Mouse (Mus musculus) ovary, postnatal 36 days (tissue): ENCODE results near the gene Lrrk2.

Source experiments
- DNase-seq: peaks from one replicate; pipeline ENCODE4 v3.0.0; 2022; ENCODE audit warnings: low spot score, mixed read lengths

The Lrrk2 gene

GRCm38 (mm10) chr15:91672645-91673568, at the start of gene Lrrk2:
TSS of gene Lrrk2 (plus strand) at chr15:91673175.
- DNase-seq: peak; percentile 87

GRCm38 (mm10) chr15:91624475-91624874, 48.5 kb upstream of the Lrrk2 start:
- no peak for DNase-seq

GRCm38 (mm10) chr15:91629137-91629536, 43.8 kb upstream of the Lrrk2 start:
- no peak for DNase-seq

- no peak for DNase-seq
These were observed 40.5 kb upstream of the Lrrk2 start for GRCm38 (mm10) chr15:91632473-91632872.

- DNase-seq: no peak
These were observed 39.9 kb upstream of the Lrrk2 start for GRCm38 (mm10) chr15:91633051-91633450.

GRCm38 (mm10) chr15:91633806-91634205, 39.2 kb upstream of the Lrrk2 start:
- no peak for DNase-seq

- no peak for DNase-seq
These were observed 38.7 kb upstream of the Lrrk2 start for GRCm38 (mm10) chr15:91634236-91634635.

- DNase-seq: no peak
These were observed 31.3 kb upstream of the Lrrk2 start for GRCm38 (mm10) chr15:91641631-91642030.

GRCm38 (mm10) chr15:91642682-91643306, 30.2 kb upstream of the Lrrk2 start:
- DNase-seq: no peak

GRCm38 (mm10) chr15:91643632-91644348, 29.2 kb upstream of the Lrrk2 start:
- no peak for DNase-seq

- DNase-seq: no peak
These were observed 22.7 kb upstream of the Lrrk2 start for GRCm38 (mm10) chr15:91650270-91650669.

GRCm38 (mm10) chr15:91651493-91651892, 21.5 kb upstream of the Lrrk2 start:
- no peak for DNase-seq

GRCm38 (mm10) chr15:91658227-91658626, 14.7 kb upstream of the Lrrk2 start:
- no peak for DNase-seq

GRCm38 (mm10) chr15:91660277-91661078, 12.5 kb upstream of the Lrrk2 start:
- no peak for DNase-seq

GRCm38 (mm10) chr15:91661079-91661369, 12.0 kb upstream of the Lrrk2 start:
- DNase-seq: no peak

- DNase-seq: no peak
These were observed 8.3 kb upstream of the Lrrk2 start for GRCm38 (mm10) chr15:91664586-91665132.

GRCm38 (mm10) chr15:91665530-91665929, 7.4 kb upstream of the Lrrk2 start:
- DNase-seq: no peak

GRCm38 (mm10) chr15:91671216-91671615, 1.8 kb upstream of the Lrrk2 start:
- DNase-seq: no peak

GRCm38 (mm10) chr15:91671987-91672386, 988 bp upstream of the Lrrk2 start:
- no peak for DNase-seq

GRCm38 (mm10) chr15:91673569-91673905, 562 bp downstream of the Lrrk2 start:
- no peak for DNase-seq

- DNase-seq: no peak
These were observed 7.1 kb downstream of the Lrrk2 start for GRCm38 (mm10) chr15:91680116-91680515.
